Mouse (Mus musculus) right cerebral cortex, adult 2 months (tissue): ENCODE data around the gene Tmtc2.

Source experiments
- DNase-seq, 2 experiments: peaks; one replicate each; pipeline ENCODE4 v3.0.0; 2021 to 2022; ENCODE audit warnings: low spot score in 2 of 2

Tmtc2 gene

DNA sequence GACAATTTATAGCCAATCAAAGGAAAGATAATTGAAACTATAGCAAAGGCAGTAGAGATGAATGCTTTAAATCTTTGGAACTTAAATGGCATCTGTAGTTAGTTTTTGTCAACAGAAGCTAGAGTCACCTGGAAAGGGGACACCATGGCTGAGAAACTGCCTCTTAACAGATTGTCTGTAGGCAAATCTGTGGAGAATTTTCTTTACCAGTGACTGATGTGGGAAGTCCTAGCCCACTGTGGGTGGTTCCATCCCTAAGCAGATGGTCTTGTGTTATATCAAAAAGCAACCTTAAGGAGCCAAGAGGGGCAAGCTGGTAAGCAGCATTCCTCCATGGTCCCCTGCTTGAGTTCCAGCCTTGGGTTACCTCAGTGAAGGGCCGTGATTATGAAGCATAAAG lies 281.3 kb downstream of the Tmtc2 start:
- no peak for DNase-seq

- peak in 1 of 2 experiments; percentile 11 for DNase-seq
Measured at GRCm38 (mm10) chr10:105288472-105288871, 285.8 kb downstream of the Tmtc2 start.

DNA sequence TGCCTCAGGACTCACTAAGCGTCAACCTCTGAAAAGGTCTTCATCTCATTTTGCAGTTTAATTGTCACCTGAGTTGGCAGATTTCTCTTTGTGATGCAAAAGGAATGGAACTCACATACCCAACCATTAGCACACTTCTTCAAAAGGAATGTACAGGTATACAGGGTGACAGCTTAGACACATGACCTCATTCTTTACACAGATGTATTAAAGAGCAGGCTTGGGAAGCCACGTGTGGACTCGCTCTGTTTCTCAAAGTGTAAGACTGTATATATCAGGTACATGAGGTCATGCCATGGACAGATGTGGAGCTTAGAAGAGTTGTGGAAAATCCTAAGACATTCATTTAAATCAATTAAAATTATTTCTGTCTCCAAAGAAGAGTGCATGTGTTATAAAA lies 286.7 kb downstream of the Tmtc2 start:
- no peak for DNase-seq

- no peak for DNase-seq
Measured at GRCm38 (mm10) chr10:105287064-105287463, 287.2 kb downstream of the Tmtc2 start.

- peak; percentile 43 to 44 for DNase-seq
Measured at GRCm38 (mm10) chr10:105286221-105286620, 288.0 kb downstream of the Tmtc2 start.

DNA sequence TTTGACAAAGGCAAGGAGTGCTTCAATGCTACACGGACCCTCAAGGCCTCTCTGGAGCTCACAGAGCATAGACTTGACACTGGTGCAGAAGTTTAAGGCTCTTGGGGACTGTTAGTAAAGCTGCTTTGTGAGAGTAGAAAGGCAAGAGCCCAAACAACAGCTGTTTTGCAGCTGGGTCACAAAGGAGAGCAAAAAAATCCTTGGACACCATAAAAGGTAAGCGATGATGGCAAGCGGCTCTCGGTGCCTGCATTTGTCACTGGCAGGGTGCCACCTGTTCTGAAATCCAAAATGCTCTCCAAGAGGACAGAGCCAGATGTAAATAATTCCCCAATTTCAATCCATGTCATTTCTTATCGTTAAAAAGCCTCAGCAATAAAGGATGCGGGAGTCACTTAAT lies 290.1 kb downstream of the Tmtc2 start:
- no peak for DNase-seq

GRCm38 (mm10) chr10:105280933-105281332 lies 293.3 kb downstream of the Tmtc2 start:
- no peak for DNase-seq

- no peak for DNase-seq
Measured at GRCm38 (mm10) chr10:105260053-105260452, 314.2 kb downstream of the Tmtc2 start.

- DNase-seq, result peak in 1 of 2 experiments; percentile 30
Measured at GRCm38 (mm10) chr10:105238291-105238690, 336.0 kb downstream of the Tmtc2 start.

GRCm38 (mm10) chr10:105232864-105233263 lies 341.4 kb downstream of the Tmtc2 start:
- DNase-seq, result no peak

DNA sequence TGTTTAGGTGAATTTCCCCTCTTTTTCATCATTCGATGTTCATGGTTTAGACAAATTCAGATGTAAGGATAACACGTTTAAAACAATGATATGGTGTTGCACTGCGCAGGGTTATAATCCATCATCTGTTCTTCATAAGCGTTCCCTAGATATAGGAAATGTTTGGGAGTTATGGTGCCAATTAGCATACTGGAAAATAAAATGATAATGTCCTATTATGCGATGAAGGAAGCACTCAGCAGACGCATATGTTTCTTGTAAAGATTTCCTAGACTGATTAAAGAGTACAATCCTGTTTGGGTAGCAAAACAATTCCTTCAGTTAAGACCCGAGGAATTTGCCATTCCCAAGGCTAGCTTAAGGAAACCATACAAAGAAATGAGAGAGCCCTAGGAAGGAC lies 343.8 kb downstream of the Tmtc2 start:
- DNase-seq, result no peak

- no peak for DNase-seq
Measured at GRCm38 (mm10) chr10:105228623-105229022, 345.6 kb downstream of the Tmtc2 start.

DNA sequence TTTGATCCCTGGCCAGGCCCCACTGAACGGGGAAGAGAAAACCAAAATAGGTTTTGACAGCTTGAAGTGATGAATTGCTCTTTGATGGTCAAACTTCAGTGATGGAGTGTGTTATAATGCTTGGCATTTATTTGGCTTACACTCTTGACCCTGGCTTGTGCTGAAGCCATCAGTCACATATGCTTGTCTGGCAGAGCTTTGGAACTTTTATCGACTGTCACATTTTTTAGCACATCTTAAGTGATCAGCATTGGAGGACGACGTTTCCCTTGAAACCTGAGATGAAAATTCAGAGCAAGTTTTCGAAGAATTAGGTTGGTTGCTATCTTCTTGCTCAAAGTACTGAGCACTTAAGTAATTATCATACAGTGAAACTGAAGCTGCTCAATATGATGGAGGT lies 346.6 kb downstream of the Tmtc2 start:
- no peak for DNase-seq

DNA sequence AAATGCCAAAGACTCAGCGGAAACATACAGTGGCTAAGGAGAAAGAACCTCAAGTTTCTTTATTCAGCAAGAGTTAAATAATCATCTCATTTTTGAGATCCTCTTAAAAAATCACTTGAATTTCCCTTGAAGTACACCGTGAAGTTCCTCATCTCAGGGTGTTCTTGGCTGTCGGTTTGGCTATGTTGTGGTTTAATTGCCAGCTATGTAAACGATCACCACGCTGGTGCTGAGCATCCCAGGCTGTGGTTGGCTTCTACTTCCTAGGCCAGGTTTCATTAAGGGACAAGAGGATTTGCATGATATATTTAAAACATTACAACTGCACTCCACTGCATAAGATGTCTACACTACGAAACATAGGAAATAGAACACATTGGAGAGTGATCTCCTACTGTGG lies 348.5 kb downstream of the Tmtc2 start:
- no peak for DNase-seq

- DNase-seq, result no peak
Measured at GRCm38 (mm10) chr10:105222904-105223303, 351.3 kb downstream of the Tmtc2 start.

DNA sequence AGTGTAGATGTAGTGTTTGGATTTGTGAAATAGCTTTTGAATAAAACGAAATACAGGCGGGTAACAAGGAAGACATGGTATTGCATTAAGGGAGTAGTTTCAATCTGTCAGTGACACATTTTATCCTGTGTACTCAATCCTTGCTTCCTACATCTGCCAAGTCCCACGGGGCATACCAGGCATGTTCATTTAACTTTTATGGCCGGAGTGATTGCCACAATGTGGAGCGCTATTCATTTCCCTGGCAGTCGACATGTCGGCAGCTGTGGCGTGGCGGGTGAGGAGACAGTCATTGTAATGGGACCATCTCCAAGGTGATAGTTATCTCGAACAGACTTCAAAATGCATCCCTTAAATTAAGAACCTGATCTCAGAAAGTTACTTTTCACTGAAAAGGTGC lies 372.8 kb downstream of the Tmtc2 start:
- DNase-seq, result no peak

- DNase-seq, result no peak
Measured at GRCm38 (mm10) chr10:105200678-105201077, 373.6 kb downstream of the Tmtc2 start.

GRCm38 (mm10) chr10:105200092-105200491 lies 374.2 kb downstream of the Tmtc2 start:
- no peak for DNase-seq

- no peak for DNase-seq
Measured at GRCm38 (mm10) chr10:105199515-105199914, 374.7 kb downstream of the Tmtc2 start.

GRCm38 (mm10) chr10:105195377-105195776 lies 378.9 kb downstream of the Tmtc2 start:
- DNase-seq, result no peak

GRCm38 (mm10) chr10:105193756-105194460 lies 380.3 kb downstream of the Tmtc2 start:
- DNase-seq, result no peak

DNA sequence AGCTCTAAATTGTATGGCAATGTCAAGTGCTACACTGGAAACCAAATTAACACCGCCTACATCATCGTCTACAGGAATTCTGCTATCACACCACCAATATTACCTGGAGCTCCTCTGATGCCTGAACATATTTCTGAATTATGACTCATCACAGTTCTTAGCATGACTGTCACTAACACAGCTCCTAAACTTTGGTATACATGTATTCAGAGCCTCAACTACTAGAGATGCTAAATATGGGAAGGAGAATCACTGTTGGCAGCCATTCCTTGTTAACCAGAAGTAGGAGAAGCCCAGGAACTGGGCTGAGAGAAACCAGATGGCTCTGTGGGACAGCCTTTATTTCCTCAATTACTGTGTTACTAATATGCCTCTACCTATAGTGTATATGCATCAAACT lies 382.2 kb downstream of the Tmtc2 start:
- peak; percentile 22 to 28 for DNase-seq

- no peak for DNase-seq
Measured at GRCm38 (mm10) chr10:105189746-105190145, 384.5 kb downstream of the Tmtc2 start.

DNA sequence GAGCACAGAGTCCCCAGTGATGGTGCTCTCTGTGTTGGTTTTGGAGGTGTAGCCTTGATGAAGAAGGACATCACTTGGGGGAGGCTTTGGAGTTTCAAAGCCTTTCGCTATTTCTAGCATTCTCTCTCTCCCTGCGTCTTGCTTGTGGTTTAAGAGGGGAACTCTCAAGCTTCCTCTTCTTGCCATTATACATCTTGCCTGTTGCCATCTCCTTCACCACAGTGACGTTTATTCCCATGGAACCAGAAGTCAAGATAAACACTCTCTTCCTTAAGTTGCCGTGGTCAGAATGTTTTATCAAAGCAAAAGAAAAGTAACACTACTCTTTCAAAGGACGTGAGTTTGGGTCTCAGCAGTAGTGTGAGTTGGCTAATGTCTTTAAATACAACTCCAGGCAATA lies 387.6 kb downstream of the Tmtc2 start:
- DNase-seq, result no peak
